Mouse (Mus musculus): ENCODE measurements around the gene Pcolce. TPM values are rescaled to one million over a fixed set of nuclear protein-coding genes. Genes with fewer than 3 reads are reported as not detected.

The Pcolce gene
- polyA plus RNA-seq, 1 experiment from 2014 or later = 9.3 TPM

GRCm38 (mm10) chr5:137645091-137645651 is 31.6 kb upstream of the Pcolce start:
- Histone ChIP-seq H3K27me3 (peaks cover 30% of the 10 kb centered on the region), H3K27ac (replicated peaks) (no peak overlapping the region), H3K9ac (replicated peaks) (no peak overlapping the region), H3K4me3 (peak overlapping the region; percentile 28), H3K4me2 (replicated peaks) (peak overlapping the region; percentile 40), H3K4me1 (peaks cover 13% of the 10 kb centered on the region), H3K9me3 (no peaks in the 10 kb centered on the region), H3K36me3 (peaks cover 13% of the 10 kb centered on the region)
- no peak for ATAC-seq (replicated peaks)
- 3% methylated on average over 44 of the region's 44 CpGs for WGBS

- no peak for ATAC-seq (replicated peaks)
- no peak overlapping the region for H3K4me2 ChIP-seq (replicated peaks)
- H3K27ac ChIP-seq (replicated peaks) = no peak overlapping the region
- H3K9me3 ChIP-seq = no peaks in the 10 kb centered on the region
- WGBS = 34% methylated on average over 19 of the region's 19 CpGs
- H3K4me3 ChIP-seq = no peak overlapping the region
- peaks cover 20% of the 10 kb centered on the region for H3K36me3 ChIP-seq
- peaks cover 9% of the 10 kb centered on the region for H3K4me1 ChIP-seq
- no peak overlapping the region for H3K9ac ChIP-seq (replicated peaks)
- peaks cover 30% of the 10 kb centered on the region for H3K27me3 ChIP-seq
Measured at GRCm38 (mm10) chr5:137644484-137644883, 30.9 kb upstream of the Pcolce start.

- WGBS = 47% methylated on average over 4 of the region's 4 CpGs
- peaks cover 34% of the 10 kb centered on the region for H3K36me3 ChIP-seq
- peaks cover 9% of the 10 kb centered on the region for H3K4me1 ChIP-seq
- H3K27ac ChIP-seq (replicated peaks) = no peak overlapping the region
- peaks cover 30% of the 10 kb centered on the region for H3K27me3 ChIP-seq
- no peak overlapping the region for H3K9ac ChIP-seq (replicated peaks)
- no peak overlapping the region for H3K4me2 ChIP-seq (replicated peaks)
- ATAC-seq (replicated peaks) = no peak
- no peak overlapping the region for H3K4me3 ChIP-seq
- H3K9me3 ChIP-seq = no peaks in the 10 kb centered on the region
Measured at GRCm38 (mm10) chr5:137642886-137643285, 29.3 kb upstream of the Pcolce start.

- Histone ChIP-seq H3K4me2 (replicated peaks) (no peak within 1 kb of the TSS), H3K9me3 (no peaks in the 10 kb centered on the region), H3K36me3 (peaks cover 52% of the 10 kb centered on the region), H3K27me3 (peaks cover 25% of the 10 kb centered on the region), H3K27ac (replicated peaks) (no peak within 1 kb of the TSS), H3K4me3 (no peak within 1 kb of the TSS), H3K9ac (replicated peaks) (no peak within 1 kb of the TSS), H3K4me1 (peaks cover 9% of the 10 kb centered on the region)
- 88% methylated on average over 19 of the region's 19 CpGs for WGBS
- ATAC-seq (replicated peaks) = no peak
Measured at GRCm38 (mm10) chr5:137641054-137641453, 27.5 kb upstream of the Pcolce start, which contains the start of gene Sap25. TSS of gene Sap25 (plus strand) at chr5:137641334.

GRCm38 (mm10) chr5:137639472-137639871 is 25.9 kb upstream of the Pcolce start:
- Histone ChIP-seq H3K4me2 (replicated peaks) (no peak overlapping the region), H3K36me3 (peaks cover 61% of the 10 kb centered on the region), H3K4me1 (no peaks in the 10 kb centered on the region), H3K4me3 (no peak overlapping the region), H3K27ac (replicated peaks) (no peak overlapping the region), H3K9me3 (no peaks in the 10 kb centered on the region), H3K9ac (replicated peaks) (no peak overlapping the region), H3K27me3 (peaks cover 10% of the 10 kb centered on the region; the same call in 1 of the 2 replicates)
- WGBS = 87% methylated on average over 7 of the region's 7 CpGs
- ATAC-seq (replicated peaks) = no peak

GRCm38 (mm10) chr5:137633397-137634084 is 20.0 kb upstream of the Pcolce start:
- no peak overlapping the region for H3K4me3 ChIP-seq
- peaks cover 42% of the 10 kb centered on the region for H3K36me3 ChIP-seq
- no peak overlapping the region for H3K27ac ChIP-seq (replicated peaks)
- no peak overlapping the region for H3K4me2 ChIP-seq (replicated peaks)
- peaks cover 30% of the 10 kb centered on the region for H3K4me1 ChIP-seq
- no peak for ATAC-seq (replicated peaks)
- H3K9ac ChIP-seq (replicated peaks) = no peak overlapping the region
- no peaks in the 10 kb centered on the region for H3K27me3 ChIP-seq
- no peaks in the 10 kb centered on the region for H3K9me3 ChIP-seq
- WGBS = 78% methylated on average over 12 of the region's 12 CpGs

- no peak for ATAC-seq (replicated peaks)
- H3K36me3 ChIP-seq = peaks cover 23% of the 10 kb centered on the region
- peaks cover 38% of the 10 kb centered on the region for H3K4me1 ChIP-seq
- H3K4me3 ChIP-seq = no peak overlapping the region
- no peak overlapping the region for H3K4me2 ChIP-seq (replicated peaks)
- H3K27ac ChIP-seq (replicated peaks) = no peak overlapping the region
- 83% methylated on average over 4 of the region's 4 CpGs for WGBS
- no peaks in the 10 kb centered on the region for H3K27me3 ChIP-seq
- H3K9ac ChIP-seq (replicated peaks) = no peak overlapping the region
- no peaks in the 10 kb centered on the region for H3K9me3 ChIP-seq
Measured at GRCm38 (mm10) chr5:137631591-137631990, 18.0 kb upstream of the Pcolce start.

GRCm38 (mm10) chr5:137631171-137631570 is 17.6 kb upstream of the Pcolce start:
- Histone ChIP-seq H3K4me2 (replicated peaks) (no peak overlapping the region), H3K27me3 (no peaks in the 10 kb centered on the region), H3K27ac (replicated peaks) (0 out of 2 replicates have a peak overlapping the region, but pooled peaks have one; percentile 17), H3K36me3 (peaks cover 18% of the 10 kb centered on the region), H3K4me3 (no peak overlapping the region), H3K4me1 (peaks cover 38% of the 10 kb centered on the region), H3K9ac (replicated peaks) (no peak overlapping the region; the same call in 1 of the 2 replicates), H3K9me3 (no peaks in the 10 kb centered on the region)
- no peak for ATAC-seq (replicated peaks)
- WGBS = 82% methylated on average over 9 of the region's 9 CpGs

- WGBS = 65% methylated on average over 3 of the region's 3 CpGs
- Histone ChIP-seq H3K9ac (replicated peaks) (no peak overlapping the region; the same call in 1 of the 2 replicates), H3K9me3 (no peaks in the 10 kb centered on the region), H3K27me3 (no peaks in the 10 kb centered on the region), H3K4me1 (peaks cover 38% of the 10 kb centered on the region), H3K4me2 (replicated peaks) (peak overlapping the region; percentile 74), H3K36me3 (peaks cover 14% of the 10 kb centered on the region), H3K27ac (replicated peaks) (0 out of 2 replicates have a peak overlapping the region, but pooled peaks have one; percentile 17), H3K4me3 (0 out of 2 replicates have a peak overlapping the region, but pooled peaks have one; percentile 57)
- no peak for ATAC-seq (replicated peaks)
Measured at GRCm38 (mm10) chr5:137630602-137631001, 17.0 kb upstream of the Pcolce start.

GRCm38 (mm10) chr5:137629906-137630545 is 16.4 kb upstream of the Pcolce start:
- Histone ChIP-seq H3K27ac (replicated peaks) (no peak overlapping the region), H3K4me2 (replicated peaks) (peak overlapping the region; percentile 74), H3K9ac (replicated peaks) (peak overlapping the region; percentile 65), H3K4me3 (peak overlapping the region; percentile 57), H3K27me3 (no peaks in the 10 kb centered on the region), H3K4me1 (peaks cover 38% of the 10 kb centered on the region), H3K36me3 (peaks cover 9% of the 10 kb centered on the region), H3K9me3 (no peaks in the 10 kb centered on the region)
- 29% methylated on average over 6 of the region's 6 CpGs for WGBS
- ATAC-seq (replicated peaks) = no peak

- peak; percentile 7 for ATAC-seq (replicated peaks)
- Histone ChIP-seq H3K9me3 (no peaks in the 10 kb centered on the region), H3K4me2 (replicated peaks) (peak overlapping the region; percentile 74), H3K36me3 (peaks cover 7% of the 10 kb centered on the region), H3K9ac (replicated peaks) (peak overlapping the region; percentile 65), H3K27ac (replicated peaks) (peak overlapping the region; percentile 86), H3K4me1 (peaks cover 38% of the 10 kb centered on the region), H3K4me3 (peak overlapping the region; percentile 57), H3K27me3 (no peaks in the 10 kb centered on the region)
- under 1% methylated on average over 23 of the region's 23 CpGs for WGBS
Measured at GRCm38 (mm10) chr5:137629306-137629721, 15.7 kb upstream of the Pcolce start.

All from forebrain, embryonic 15.5 days (tissue).